Mouse (Mus musculus) heart, adult 2 months (tissue): ENCODE data around the gene Irf1.

Experiments
- CTCF ChIP-seq: fragments of 200-600 bp; IDR thresholded peaks from 2 replicates; pipeline ENCODE4 v1.8.1; 2022; ENCODE audit warnings: antibody characterized with exemption, mild to moderate bottlenecking, moderate library complexity
- EP300 ChIP-seq: fragments of 200-500 bp; IDR thresholded peaks from 2 replicates; pipeline ENCODE4 v1.6.1; 2011; ENCODE audit warnings: low read depth, low read length, control low read depth; ENCODE audit not compliant: insufficient read depth
- POLR2A ChIP-seq: fragments of 200-500 bp; IDR thresholded peaks from 2 replicates; pipeline ENCODE4 v1.6.1; 2011; ENCODE audit warnings: mild to moderate bottlenecking, low read depth, low read length, control low read depth; ENCODE audit not compliant: insufficient read depth

DNA sequence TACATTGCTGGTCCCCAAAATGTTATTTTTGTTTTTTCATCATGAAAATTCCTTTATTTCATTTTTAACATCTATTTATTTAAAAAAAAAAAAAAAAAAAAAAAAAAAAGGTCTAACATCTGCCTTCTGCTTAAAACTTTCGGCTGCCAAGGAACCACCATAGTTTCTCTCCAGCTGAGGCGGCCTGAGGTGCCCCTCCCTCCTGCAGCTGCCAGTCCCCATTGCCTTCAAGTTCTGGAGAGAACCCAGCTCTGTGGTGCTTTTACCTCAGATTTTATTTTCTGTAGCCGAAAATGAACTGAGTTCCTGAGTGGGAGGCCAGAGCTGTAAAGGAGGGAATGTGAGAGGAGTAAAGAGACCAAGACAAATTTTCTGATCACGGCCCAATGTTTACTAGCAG, 20.5 kb upstream of the Irf1 start:
- TF ChIP-seq CTCF (no peak), EP300 (no peak), POLR2A (no peak)
